Mouse (Mus musculus): ENCODE measurements around the gene Aff3. TPM values are rescaled to one million over a fixed set of nuclear protein-coding genes. Genes with fewer than 3 reads are reported as not detected.

Gene Aff3
- polyA plus RNA-seq, 1 experiment from 2014 or later: 4.7 TPM

DNA sequence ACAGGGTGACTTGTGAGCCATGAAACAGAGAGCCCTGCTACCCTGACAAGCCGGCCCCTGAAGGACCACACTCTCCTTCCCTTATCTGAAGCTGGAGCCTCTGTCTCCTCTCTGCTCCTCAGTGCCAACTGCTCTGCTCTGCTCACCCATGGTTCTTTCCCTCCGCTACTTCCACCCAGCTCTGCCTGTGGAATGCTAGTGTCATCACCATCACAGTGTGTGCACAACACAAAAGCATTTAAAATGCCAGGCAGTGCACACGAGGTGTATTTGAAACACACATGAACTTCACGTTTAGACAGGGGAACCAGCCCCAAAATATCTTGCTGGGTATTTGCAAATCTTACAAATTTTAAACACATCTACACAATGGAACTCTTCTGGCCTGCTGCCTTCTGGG lies 253.6 kb downstream of the Aff3 start:
- H3K27ac ChIP-seq (ENCODE audit: low read depth, low read length): no peak overlapping the region
- no peaks in the 10 kb centered on the region for H3K36me3 ChIP-seq (ENCODE audit: control insufficient read depth, insufficient read depth, low read length)
- no peaks in the 10 kb centered on the region for H3K27me3 ChIP-seq (replicated peaks; ENCODE audit: control insufficient read depth, insufficient read depth, low read length)
- H3K4me1 ChIP-seq (replicated peaks; ENCODE audit: control insufficient read depth, insufficient read depth, low read length): no peaks in the 10 kb centered on the region
- DNase-seq (ENCODE audit: low spot score): no peak
- no peak overlapping the region for H3K4me2 ChIP-seq
- WGBS: 61% methylated on average over 4 of the region's 4 CpGs
- H3K9ac ChIP-seq (ENCODE audit: low read depth, low read length): no peak overlapping the region
- no peak for ATAC-seq (replicated peaks; ENCODE audit: low FRiP score)
- no peak overlapping the region for H3K4me3 ChIP-seq (ENCODE audit: low read depth, low read length)
- H3K9me3 ChIP-seq (ENCODE audit: control insufficient read depth, low read length): no peaks in the 10 kb centered on the region

GRCm38 (mm10) chr1:38410457-38410856 lies 254.3 kb downstream of the Aff3 start:
- Histone ChIP-seq H3K4me3 (ENCODE audit: low read depth, low read length) (no peak overlapping the region), H3K9ac (ENCODE audit: low read depth, low read length) (no peak overlapping the region), H3K27me3 (replicated peaks; ENCODE audit: control insufficient read depth, insufficient read depth, low read length) (no peaks in the 10 kb centered on the region), H3K4me1 (replicated peaks; ENCODE audit: control insufficient read depth, insufficient read depth, low read length) (no peaks in the 10 kb centered on the region), H3K9me3 (ENCODE audit: control insufficient read depth, low read length) (no peaks in the 10 kb centered on the region), H3K4me2 (no peak overlapping the region), H3K27ac (ENCODE audit: low read depth, low read length) (no peak overlapping the region), H3K36me3 (ENCODE audit: control insufficient read depth, insufficient read depth, low read length) (no peaks in the 10 kb centered on the region)
- ATAC-seq (replicated peaks; ENCODE audit: low FRiP score) (no peak), DNase-seq (ENCODE audit: low spot score) (no peak)
- 70% methylated on average over 4 of the region's 4 CpGs for WGBS

DNA sequence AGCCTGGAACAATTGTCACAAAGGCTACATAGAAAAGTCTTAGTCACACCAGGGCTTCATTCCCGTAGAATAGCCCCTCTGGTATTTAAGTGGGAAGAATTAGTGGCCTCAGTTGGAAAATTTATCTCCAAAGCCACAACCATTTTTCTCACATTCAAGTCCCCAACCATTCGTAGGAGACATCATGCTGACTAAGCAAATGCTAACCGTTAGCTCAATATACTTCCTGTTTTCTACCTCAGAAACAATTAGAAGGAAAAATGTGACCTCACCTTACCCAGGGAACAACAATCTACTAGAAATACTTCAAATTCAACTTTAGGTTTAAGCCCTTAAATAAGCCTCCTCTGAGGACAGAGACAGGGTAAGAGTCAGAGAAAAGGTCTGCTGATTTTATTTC lies 256.5 kb downstream of the Aff3 start:
- H3K9me3 ChIP-seq (ENCODE audit: control insufficient read depth, low read length): no peaks in the 10 kb centered on the region
- WGBS: 51% methylated on average over 3 of the region's 3 CpGs
- ATAC-seq (replicated peaks; ENCODE audit: low FRiP score) (no peak), DNase-seq (ENCODE audit: low spot score) (no peak)
- no peaks in the 10 kb centered on the region for H3K36me3 ChIP-seq (ENCODE audit: control insufficient read depth, insufficient read depth, low read length)
- no peak overlapping the region for H3K27ac ChIP-seq (ENCODE audit: low read depth, low read length)
- no peak overlapping the region for H3K4me2 ChIP-seq
- no peak overlapping the region for H3K4me3 ChIP-seq (ENCODE audit: low read depth, low read length)
- no peaks in the 10 kb centered on the region for H3K27me3 ChIP-seq (replicated peaks; ENCODE audit: control insufficient read depth, insufficient read depth, low read length)
- H3K4me1 ChIP-seq (replicated peaks; ENCODE audit: control insufficient read depth, insufficient read depth, low read length): no peaks in the 10 kb centered on the region
- H3K9ac ChIP-seq (ENCODE audit: low read depth, low read length): no peak overlapping the region

DNA sequence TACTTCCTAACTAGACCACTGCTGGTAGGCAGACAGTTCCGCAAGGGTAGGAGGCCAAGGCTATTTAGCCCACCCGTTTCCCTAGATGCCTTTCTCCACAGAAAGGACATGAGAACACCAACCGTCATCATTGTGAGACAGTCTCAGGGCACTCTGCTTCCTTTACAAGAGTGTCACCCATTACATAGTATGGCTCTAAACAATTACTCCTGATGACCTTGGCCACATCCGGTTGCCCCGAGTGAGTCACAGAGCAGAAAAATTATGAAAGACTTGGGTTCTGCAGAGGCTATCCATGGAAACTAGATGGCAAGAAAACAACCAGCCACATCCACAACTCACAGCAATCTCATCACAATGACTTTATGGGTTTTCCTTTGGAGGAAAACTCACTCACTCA lies 261.0 kb downstream of the Aff3 start:
- DNase-seq (ENCODE audit: low spot score) (no peak), ATAC-seq (replicated peaks; ENCODE audit: low FRiP score) (no peak)
- Histone ChIP-seq H3K27me3 (replicated peaks; ENCODE audit: control insufficient read depth, insufficient read depth, low read length) (no peaks in the 10 kb centered on the region), H3K4me1 (replicated peaks; ENCODE audit: control insufficient read depth, insufficient read depth, low read length) (no peaks in the 10 kb centered on the region), H3K9ac (ENCODE audit: low read depth, low read length) (no peak overlapping the region), H3K9me3 (ENCODE audit: control insufficient read depth, low read length) (no peaks in the 10 kb centered on the region), H3K4me2 (no peak overlapping the region), H3K27ac (ENCODE audit: low read depth, low read length) (no peak overlapping the region), H3K4me3 (ENCODE audit: low read depth, low read length) (no peak overlapping the region), H3K36me3 (ENCODE audit: control insufficient read depth, insufficient read depth, low read length) (no peaks in the 10 kb centered on the region)
- 83% methylated on average over 5 of the region's 5 CpGs for WGBS

DNA sequence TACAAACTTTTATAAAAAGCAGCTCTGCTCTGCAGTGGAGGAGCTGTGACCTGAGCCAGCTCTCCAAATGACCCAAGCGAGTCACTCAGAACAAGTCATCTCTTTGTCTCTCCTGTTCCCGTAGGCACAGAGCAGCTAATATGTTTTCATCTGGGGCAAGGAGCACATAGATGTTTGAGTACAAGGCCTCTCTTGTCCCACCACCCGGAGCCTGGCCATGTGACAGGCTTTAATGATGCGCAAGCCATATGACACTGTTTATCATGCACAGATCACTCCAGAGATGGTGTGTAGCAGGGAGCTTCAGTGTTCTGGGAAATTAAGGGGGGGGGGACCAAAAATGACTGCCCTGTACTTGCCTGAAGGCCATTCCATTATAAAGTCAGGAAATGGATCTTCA lies 262.9 kb downstream of the Aff3 start:
- no peak overlapping the region for H3K9ac ChIP-seq (ENCODE audit: low read depth, low read length)
- 86% methylated on average over 4 of the region's 4 CpGs for WGBS
- H3K4me3 ChIP-seq (ENCODE audit: low read depth, low read length): no peak overlapping the region
- H3K27me3 ChIP-seq (replicated peaks; ENCODE audit: control insufficient read depth, insufficient read depth, low read length): no peaks in the 10 kb centered on the region
- no peaks in the 10 kb centered on the region for H3K9me3 ChIP-seq (ENCODE audit: control insufficient read depth, low read length)
- DNase-seq (ENCODE audit: low spot score) (no peak), ATAC-seq (replicated peaks; ENCODE audit: low FRiP score) (no peak)
- H3K4me1 ChIP-seq (replicated peaks; ENCODE audit: control insufficient read depth, insufficient read depth, low read length): no peaks in the 10 kb centered on the region
- no peaks in the 10 kb centered on the region for H3K36me3 ChIP-seq (ENCODE audit: control insufficient read depth, insufficient read depth, low read length)
- H3K27ac ChIP-seq (ENCODE audit: low read depth, low read length): no peak overlapping the region
- H3K4me2 ChIP-seq: no peak overlapping the region

DNA sequence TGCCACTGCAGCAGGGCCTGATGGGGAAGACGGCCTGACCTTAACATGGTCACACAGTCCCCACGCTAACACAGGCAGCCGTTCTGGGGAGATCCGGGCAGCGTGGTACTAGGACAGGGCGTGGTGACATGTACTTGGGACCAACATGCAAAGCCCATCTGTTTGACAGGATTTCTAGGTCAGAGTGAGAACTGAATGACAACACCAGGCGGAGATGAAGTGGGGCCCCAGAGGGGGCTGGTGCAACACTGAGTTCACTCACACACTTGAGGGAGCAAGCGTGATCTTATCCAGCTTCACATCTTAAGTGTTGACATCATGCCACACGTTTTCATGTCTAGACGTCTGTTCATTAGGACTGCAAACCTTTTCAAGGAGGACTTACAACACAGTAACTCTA lies 265.5 kb downstream of the Aff3 start:
- ATAC-seq (replicated peaks; ENCODE audit: low FRiP score) (no peak), DNase-seq (ENCODE audit: low spot score) (no peak)
- Histone ChIP-seq H3K9ac (ENCODE audit: low read depth, low read length) (no peak overlapping the region), H3K4me3 (ENCODE audit: low read depth, low read length) (no peak overlapping the region), H3K4me2 (no peak overlapping the region), H3K9me3 (ENCODE audit: control insufficient read depth, low read length) (no peaks in the 10 kb centered on the region), H3K27me3 (replicated peaks; ENCODE audit: control insufficient read depth, insufficient read depth, low read length) (no peaks in the 10 kb centered on the region), H3K36me3 (ENCODE audit: control insufficient read depth, insufficient read depth, low read length) (no peaks in the 10 kb centered on the region), H3K27ac (ENCODE audit: low read depth, low read length) (no peak overlapping the region), H3K4me1 (replicated peaks; ENCODE audit: control insufficient read depth, insufficient read depth, low read length) (no peaks in the 10 kb centered on the region)
- 80% methylated on average over 10 of the region's 10 CpGs for WGBS

GRCm38 (mm10) chr1:38398566-38398965 lies 266.2 kb downstream of the Aff3 start:
- no peak overlapping the region for H3K4me2 ChIP-seq
- WGBS: 68% methylated on average over 5 of the region's 5 CpGs
- DNase-seq (ENCODE audit: low spot score) (no peak), ATAC-seq (replicated peaks; ENCODE audit: low FRiP score) (no peak)
- no peaks in the 10 kb centered on the region for H3K27me3 ChIP-seq (replicated peaks; ENCODE audit: control insufficient read depth, insufficient read depth, low read length)
- no peaks in the 10 kb centered on the region for H3K9me3 ChIP-seq (ENCODE audit: control insufficient read depth, low read length)
- H3K4me3 ChIP-seq (ENCODE audit: low read depth, low read length): no peak overlapping the region
- no peaks in the 10 kb centered on the region for H3K36me3 ChIP-seq (ENCODE audit: control insufficient read depth, insufficient read depth, low read length)
- H3K27ac ChIP-seq (ENCODE audit: low read depth, low read length): no peak overlapping the region
- no peaks in the 10 kb centered on the region for H3K4me1 ChIP-seq (replicated peaks; ENCODE audit: control insufficient read depth, insufficient read depth, low read length)
- H3K9ac ChIP-seq (ENCODE audit: low read depth, low read length): no peak overlapping the region

DNA sequence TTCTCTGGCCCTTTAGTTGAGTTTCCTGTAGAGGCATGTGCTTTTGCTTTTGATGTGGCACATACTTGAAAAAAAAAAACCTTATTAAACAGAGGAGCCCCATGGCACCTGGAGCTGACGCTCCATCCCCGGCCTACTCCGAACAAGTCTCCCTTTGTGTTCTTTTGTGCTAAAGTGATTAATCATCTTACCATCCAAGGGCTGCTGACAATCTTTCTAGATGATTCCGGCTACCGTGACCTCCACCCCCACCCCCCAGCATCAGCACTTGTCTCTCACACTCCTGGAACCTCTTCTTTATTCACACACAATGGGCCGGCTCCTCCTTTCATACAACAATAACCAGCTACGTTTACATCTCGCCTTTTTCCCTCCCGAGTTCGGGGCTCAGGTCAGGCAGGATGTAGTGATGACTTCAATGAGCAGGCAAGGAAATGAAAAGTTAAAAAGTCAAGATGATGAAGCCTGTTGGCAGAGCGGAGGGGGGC lies 269.5 kb downstream of the Aff3 start:
- Histone ChIP-seq H3K27me3 (replicated peaks; ENCODE audit: control insufficient read depth, insufficient read depth, low read length) (no peaks in the 10 kb centered on the region), H3K9me3 (ENCODE audit: control insufficient read depth, low read length) (no peaks in the 10 kb centered on the region), H3K4me1 (replicated peaks; ENCODE audit: control insufficient read depth, insufficient read depth, low read length) (no peaks in the 10 kb centered on the region), H3K27ac (ENCODE audit: low read depth, low read length) (no peak overlapping the region), H3K9ac (ENCODE audit: low read depth, low read length) (no peak overlapping the region), H3K4me2 (no peak overlapping the region), H3K36me3 (ENCODE audit: control insufficient read depth, insufficient read depth, low read length) (no peaks in the 10 kb centered on the region), H3K4me3 (ENCODE audit: low read depth, low read length) (no peak overlapping the region)
- 69% methylated on average over 11 of the region's 11 CpGs for WGBS
- ATAC-seq (replicated peaks; ENCODE audit: low FRiP score) (no peak), DNase-seq (ENCODE audit: low spot score) (no peak)

- H3K27me3 ChIP-seq (replicated peaks; ENCODE audit: control insufficient read depth, insufficient read depth, low read length): no peaks in the 10 kb centered on the region
- WGBS: 51% methylated on average over 5 of the region's 5 CpGs
- H3K27ac ChIP-seq (ENCODE audit: low read depth, low read length): no peak overlapping the region
- H3K9ac ChIP-seq (ENCODE audit: low read depth, low read length): no peak overlapping the region
- H3K4me3 ChIP-seq (ENCODE audit: low read depth, low read length): no peak overlapping the region
- no peak for DNase-seq (ENCODE audit: low spot score)
- no peaks in the 10 kb centered on the region for H3K9me3 ChIP-seq (ENCODE audit: control insufficient read depth, low read length)
- H3K36me3 ChIP-seq (ENCODE audit: control insufficient read depth, insufficient read depth, low read length): no peaks in the 10 kb centered on the region
- no peak for ATAC-seq (replicated peaks; ENCODE audit: low FRiP score)
- H3K4me1 ChIP-seq (replicated peaks; ENCODE audit: control insufficient read depth, insufficient read depth, low read length): no peaks in the 10 kb centered on the region
- H3K4me2 ChIP-seq: no peak overlapping the region
Measured at GRCm38 (mm10) chr1:38394493-38394892, 270.3 kb downstream of the Aff3 start.
